Mouse (Mus musculus) left cerebral cortex, postnatal 10 days (tissue): ENCODE results near the gene Il27ra. TPM values are rescaled to one million over a fixed set of nuclear protein-coding genes. Genes with fewer than 3 reads are reported as not detected.

ENCODE experiments used
- microRNA-seq: library from miRNA; unstranded; fragments of <30 nt; microRNA quantifications from one replicate; pipeline ENCODE4 v1.2.0, GENCODE M21; 2022
- total RNA-seq, 2 experiments: library from RNA; stranded (reverse); gene quantifications; 2 replicates each; pipeline ENCODE4 v1.2.3; 2021

Il27ra gene
- total RNA-seq, 2 experiments from 2014 or later: 0.86 to 1.0 TPM

Small RNA genes within 50 kb of the gene (microRNA-seq; reads per million reads assigned to microRNA genes)
- gene Mir1199 (1.1 reads per million), gene Mir709 (not detected), gene Mir8111 (4.3 reads per million, percentile 15 among the genes with 10 or more reads in this experiment)

Other genes starting within 250 kb of the Il27ra start
- gene Adgrl1, start 142.5 kb downstream of the Il27ra start, total RNA-seq: 100 to 1,000 TPM; 445 to 464 TPM
- under 1 TPM in 1 of 2 experiments, not detected in 1; 0.11 TPM for gene Gm10644, start 87.4 kb downstream of the Il27ra start, total RNA-seq
- 1 to 10 TPM; 1.1 TPM for gene Asf1b, start 87.1 kb downstream of the Il27ra start, total RNA-seq
- 100 to 1,000 TPM; 255 to 264 TPM for gene Prkaca, start 69.6 kb downstream of the Il27ra start, total RNA-seq
- 10 to 100 TPM; 56.4 to 59.1 TPM for gene Samd1, start 44.9 kb downstream of the Il27ra start, total RNA-seq
- under 1 TPM; 0.34 to 0.65 TPM for gene 1700067K01Rik, start 41.1 kb downstream of the Il27ra start, total RNA-seq
- gene 2210011C24Rik, start 30.4 kb downstream of the Il27ra start, total RNA-seq: under 1 TPM in 1 of 2 experiments, not detected in 1; 0.51 TPM
- gene Palm3, start 21.1 kb downstream of the Il27ra start, total RNA-seq: 10 to 100 TPM in 1 of 2 experiments, 1 to 10 TPM in 1; 9.2 to 11.3 TPM
- gene Rln3, start 2.4 kb upstream of the Il27ra start, total RNA-seq: not detected
- 1 to 10 TPM; 2.8 to 3.1 TPM for gene Gm10643, start 22.5 kb upstream of the Il27ra start, total RNA-seq
- 10 to 100 TPM; 19.2 to 21.3 TPM for gene Rfx1, start 24.2 kb upstream of the Il27ra start, total RNA-seq
- 10 to 100 TPM; 30.4 to 33.8 TPM for gene Dcaf15, start 62.2 kb upstream of the Il27ra start, total RNA-seq
- not detected for gene Podnl1, start 83.4 kb upstream of the Il27ra start, total RNA-seq
- gene Cc2d1a, start 105.3 kb upstream of the Il27ra start, total RNA-seq: 10 to 100 TPM; 66.7 to 70.7 TPM
- gene 4930432K21Rik, start 105.4 kb upstream of the Il27ra start, total RNA-seq: 1 to 10 TPM; 2.9 to 3.2 TPM
- gene Nanos3, start 142.6 kb upstream of the Il27ra start, total RNA-seq: 1 to 10 TPM; 5.4 to 6.8 TPM
- gene Zswim4, start 194.5 kb upstream of the Il27ra start, total RNA-seq: 10 to 100 TPM; 14.2 to 14.3 TPM
- 100 to 1,000 TPM; 130 to 136 TPM for gene D8Ertd738e, start 207.1 kb upstream of the Il27ra start, total RNA-seq
- 10 to 100 TPM; 21.8 to 22.3 TPM for gene Mri1, start 214.7 kb upstream of the Il27ra start, total RNA-seq
- 10 to 100 TPM; 24.1 to 27.1 TPM for gene Ccdc130, start 227.8 kb upstream of the Il27ra start, total RNA-seq